In genomic region chrX:106164555-106164954, GRCm38 (mm10) we compare ENCODE assay signal across 24 mouse cellular contexts. TPM values are rescaled to one million over a fixed set of nuclear protein-coding genes. Genes with fewer than 3 reads are reported as not detected.
DNase-seq lines count a peak whose midpoint lies in the region; ATAC-seq and TF ChIP-seq lines count a peak whose summit lies in the region.
"Had no signal": no experiment of that assay in that cellular context is flagged by ENCODE, and none has a peak within 500 bp of the region (broad histone marks: within the 10 kb centered on the region; RNA-seq: fewer than 3 reads in every experiment).

No protein-coding gene starts in this region.

- WGBS in liver, embryonic 15.5 days (ENCODE audit: insufficient replicate concordance), result 51% methylated on average over 5 of the region's 5 CpGs
- WGBS in liver, embryonic 12.5 days (ENCODE audit: insufficient replicate concordance), result 59% methylated on average over 5 of the region's 5 CpGs
- WGBS in lung, embryonic 16.5 days, result 46% methylated on average over 5 of the region's 5 CpGs
- WGBS in lung, adult 2 months, result 51% methylated on average over 5 of the region's 5 CpGs
- 50% methylated on average over 5 of the region's 5 CpGs for WGBS in liver, postnatal 0 days (ENCODE audit: insufficient replicate concordance)
- WGBS in limb, embryonic 10.5 days, result 86% methylated on average over 5 of the region's 5 CpGs

- H3K27ac ChIP-seq in liver, embryonic 15.5 days (replicated peaks), result 0 out of 2 replicates have a peak overlapping the region, but pooled peaks have one; percentile 29
- H3K27ac ChIP-seq in liver, embryonic 12.5 days, result no peak overlapping the region
- no peak overlapping the region for H3K27ac ChIP-seq in lung, embryonic 16.5 days (ENCODE audit: low read length)
- peak overlapping the region; percentile 29; the same call in 1 of the 2 replicates for H3K27ac ChIP-seq in liver, postnatal 0 days (ENCODE audit: low read depth)
- no peak overlapping the region for H3K27ac ChIP-seq in limb, embryonic 10.5 days
- H3K27ac ChIP-seq: embryonic facial prominence, embryonic 13.5 days; embryonic facial prominence, embryonic 15.5 days; forebrain, embryonic 10.5 days; forebrain, embryonic 12.5 days had no signal

- no peak overlapping the region for H3K4me2 ChIP-seq in liver, embryonic 15.5 days
- H3K4me2 ChIP-seq in liver, embryonic 12.5 days, result no peak overlapping the region
- no peak overlapping the region for H3K4me2 ChIP-seq in lung, embryonic 16.5 days (ENCODE audit: low read depth, low read length)
- no peak overlapping the region for H3K4me2 ChIP-seq in liver, postnatal 0 days (ENCODE audit: low read depth, low read length)
- H3K4me2 ChIP-seq: embryonic facial prominence, embryonic 13.5 days; embryonic facial prominence, embryonic 15.5 days; forebrain, embryonic 12.5 days had no signal

- TF ChIP-seq EP300 in liver, postnatal 0 days (IDR thresholded peaks at IDR 0.05; ENCODE audit: low read depth), result no peak

- TF ChIP-seq POLR2A in lung, adult 2 months (IDR thresholded peaks at IDR 0.05; ENCODE audit: borderline replicate concordance, extremely low read depth, low read depth, low read length), result no peak

- H3K36me3 ChIP-seq in liver, embryonic 15.5 days (replicated peaks), result no peaks in the 10 kb centered on the region
- no peaks in the 10 kb centered on the region for H3K36me3 ChIP-seq in liver, embryonic 12.5 days
- no peaks in the 10 kb centered on the region for H3K36me3 ChIP-seq in lung, embryonic 16.5 days (ENCODE audit: control insufficient read depth, insufficient read depth, low read length)
- no peaks in the 10 kb centered on the region for H3K36me3 ChIP-seq in liver, postnatal 0 days (replicated peaks; ENCODE audit: insufficient read depth, low read length)
- no peaks in the 10 kb centered on the region for H3K36me3 ChIP-seq in limb, embryonic 10.5 days
- H3K36me3 ChIP-seq: embryonic facial prominence, embryonic 13.5 days; embryonic facial prominence, embryonic 15.5 days; forebrain, embryonic 10.5 days; forebrain, embryonic 12.5 days had no signal

- peak; percentile 59; the same call in 1 of the 2 replicates for ATAC-seq in liver, embryonic 15.5 days (ENCODE audit: insufficient read depth)
- ATAC-seq in liver, embryonic 12.5 days, result no peak
- peak; percentile 74 for ATAC-seq in lung, embryonic 16.5 days (ENCODE audit: low read depth)
- ATAC-seq in liver, postnatal 0 days, result peak; percentile 39
- ATAC-seq: forebrain, embryonic 14.5 days had no signal

- no peak for TF ChIP-seq CTCF in lung, adult 2 months (IDR thresholded peaks at IDR 0.05; ENCODE audit: insufficient read depth, low read length)
- TF ChIP-seq CTCF in liver, postnatal 0 days (IDR thresholded peaks at IDR 0.05; ENCODE audit: low read depth), result no peak

- no peaks in the 10 kb centered on the region for H3K9me3 ChIP-seq in liver, embryonic 15.5 days (replicated peaks)
- no peaks in the 10 kb centered on the region for H3K9me3 ChIP-seq in liver, embryonic 12.5 days (replicated peaks)
- no peaks in the 10 kb centered on the region for H3K9me3 ChIP-seq in lung, embryonic 16.5 days (ENCODE audit: control insufficient read depth, low read length)
- no peaks in the 10 kb centered on the region for H3K9me3 ChIP-seq in liver, postnatal 0 days (ENCODE audit: low read length)
- no peaks in the 10 kb centered on the region for H3K9me3 ChIP-seq in limb, embryonic 10.5 days (replicated peaks)
- H3K9me3 ChIP-seq: embryonic facial prominence, embryonic 13.5 days; embryonic facial prominence, embryonic 15.5 days; forebrain, embryonic 10.5 days; forebrain, embryonic 12.5 days had no signal

- H3K27me3 ChIP-seq in liver, embryonic 15.5 days, result no peaks in the 10 kb centered on the region
- H3K27me3 ChIP-seq in liver, embryonic 12.5 days (replicated peaks), result no peaks in the 10 kb centered on the region
- H3K27me3 ChIP-seq in lung, embryonic 16.5 days (ENCODE audit: control insufficient read depth, insufficient read depth, low read depth, low read length), result no peaks in the 10 kb centered on the region
- H3K27me3 ChIP-seq in liver, postnatal 0 days (ENCODE audit: insufficient read depth, low read length), result no peaks in the 10 kb centered on the region
- peaks cover 11% of the 10 kb centered on the region; the same call in 1 of the 2 replicates for H3K27me3 ChIP-seq in limb, embryonic 10.5 days (ENCODE audit: low read depth, poor library complexity, severe bottlenecking)
- H3K27me3 ChIP-seq: embryonic facial prominence, embryonic 15.5 days; forebrain, embryonic 12.5 days had no signal

- H3K4me1 ChIP-seq in liver, embryonic 15.5 days (replicated peaks), result no peaks in the 10 kb centered on the region
- no peaks in the 10 kb centered on the region; the same call in 1 of the 2 replicates for H3K4me1 ChIP-seq in liver, embryonic 12.5 days
- 0 out of 2 replicates have a peak, but pooled peaks cover 3% of the 10 kb centered on the region for H3K4me1 ChIP-seq in lung, embryonic 16.5 days (replicated peaks; ENCODE audit: control insufficient read depth, insufficient read depth, low read length)
- no peaks in the 10 kb centered on the region for H3K4me1 ChIP-seq in lung, adult 2 months (ENCODE audit: control insufficient read depth, insufficient read depth, low read length)
- H3K4me1 ChIP-seq in liver, postnatal 0 days (ENCODE audit: insufficient read depth), result no peaks in the 10 kb centered on the region
- no peaks in the 10 kb centered on the region for H3K4me1 ChIP-seq in limb, embryonic 10.5 days
- H3K4me1 ChIP-seq: embryonic facial prominence, embryonic 13.5 days; embryonic facial prominence, embryonic 15.5 days; forebrain, embryonic 10.5 days; forebrain, embryonic 12.5 days had no signal

- DNase-seq in lung, adult 2 months, result no peak
- DNase-seq in liver, postnatal 0 days, result no peak
- DNase-seq in yolk sac, embryonic 10.5 days (ENCODE audit: low spot score), result peak; percentile 58
- DNase-seq in limb, embryonic 10.5 days (ENCODE audit: low spot score), result no peak
- DNase-seq: adrenal gland, adult 2 months; adrenal gland, postnatal 10 days; adrenal gland, postnatal 25 days; cerebellum, adult 11 months; cerebellum, adult 18-20 months; cerebellum, adult 8-10 months; cerebellum, adult 9-11 months; cerebellum, postnatal 14 days; cerebellum, postnatal 36 days; embryo, embryonic 11 days had no signal

- no peak overlapping the region for H3K4me3 ChIP-seq in liver, embryonic 15.5 days (replicated peaks)
- H3K4me3 ChIP-seq in liver, embryonic 12.5 days, result no peak overlapping the region
- H3K4me3 ChIP-seq in lung, embryonic 16.5 days (ENCODE audit: low read length), result no peak overlapping the region
- no peak overlapping the region for H3K4me3 ChIP-seq in lung, adult 2 months (replicated peaks; ENCODE audit: extremely low read depth, low read depth, low read length)
- H3K4me3 ChIP-seq in liver, postnatal 0 days (ENCODE audit: low read depth, low read length), result no peak overlapping the region
- no peak overlapping the region for H3K4me3 ChIP-seq in limb, embryonic 10.5 days
- H3K4me3 ChIP-seq: embryonic facial prominence, embryonic 13.5 days; embryonic facial prominence, embryonic 15.5 days; erythroblast, embryonic 14.5 days; forebrain, embryonic 10.5 days; forebrain, embryonic 12.5 days had no signal

- no peak overlapping the region for H3K9ac ChIP-seq in liver, embryonic 15.5 days
- no peak overlapping the region for H3K9ac ChIP-seq in liver, embryonic 12.5 days
- no peak overlapping the region for H3K9ac ChIP-seq in lung, embryonic 16.5 days (ENCODE audit: low read length)
- H3K9ac ChIP-seq in liver, postnatal 0 days (replicated peaks), result no peak overlapping the region
- H3K9ac ChIP-seq: embryonic facial prominence, embryonic 13.5 days; embryonic facial prominence, embryonic 15.5 days; forebrain, embryonic 12.5 days had no signal

RNA-seq across cellular contexts. Expression of gene Tlr13, which starts 21.6 kb away (rescaled TPM):
- 1.4 TPM in 2 replicates for polyA plus RNA-seq in liver, embryonic 15.5 days (2015; fragmentation: Nextera tagmentation; extraction: Ambion mirVana)
- polyA plus RNA-seq in liver, embryonic 12.5 days (2016; fragmentation: Nextera tagmentation; extraction: Ambion mirVana), result 0.38 and 0.56 TPM in 2 replicates
- polyA plus RNA-seq in lung, embryonic 16.5 days (2015; fragmentation: Nextera tagmentation; extraction: Ambion mirVana), result 1.2 and 1.4 TPM in 2 replicates
- polyA plus RNA-seq in lung, adult 2 months (2012; rRNA removed), result 1.4 and 2.0 TPM in 2 replicates
- 1.2 and 1.5 TPM in 2 replicates for polyA plus RNA-seq in liver, postnatal 0 days (2015; fragmentation: Nextera tagmentation; extraction: Ambion mirVana)
- polyA plus RNA-seq in limb, embryonic 10.5 days (2016; fragmentation: Nextera tagmentation; extraction: Ambion mirVana), result 0.04 and 0.06 TPM in 2 replicates
- polyA plus RNA-seq: C2C12; erythroblast, embryonic 14.5 days had no signal

RNA-seq across cellular contexts. Expression of gene Pgk1, which starts 22.3 kb away (rescaled TPM):
- polyA plus RNA-seq in liver, embryonic 15.5 days (2015; fragmentation: Nextera tagmentation; extraction: Ambion mirVana), result 163 and 170 TPM in 2 replicates
- 271 and 290 TPM in 2 replicates for polyA plus RNA-seq in liver, embryonic 12.5 days (2016; fragmentation: Nextera tagmentation; extraction: Ambion mirVana)
- 257 and 269 TPM in 2 replicates for polyA plus RNA-seq in lung, embryonic 16.5 days (2015; fragmentation: Nextera tagmentation; extraction: Ambion mirVana)
- 32.1 and 64.4 TPM in 2 replicates for polyA plus RNA-seq in lung, adult 2 months (2012; rRNA removed)
- polyA plus RNA-seq in liver, postnatal 0 days (2015; fragmentation: Nextera tagmentation; extraction: Ambion mirVana), result 192 and 201 TPM in 2 replicates
- 468 and 544 TPM in 2 replicates for polyA plus RNA-seq in limb, embryonic 10.5 days (2016; fragmentation: Nextera tagmentation; extraction: Ambion mirVana)

RNA-seq across cellular contexts. Expression of gene Taf9b, which starts 56.4 kb away (rescaled TPM):
- 4.2 and 4.3 TPM in 2 replicates for polyA plus RNA-seq in liver, embryonic 15.5 days (2015; fragmentation: Nextera tagmentation; extraction: Ambion mirVana)
- 7.8 and 8.8 TPM in 2 replicates for polyA plus RNA-seq in liver, embryonic 12.5 days (2016; fragmentation: Nextera tagmentation; extraction: Ambion mirVana)
- polyA plus RNA-seq in lung, embryonic 16.5 days (2015; fragmentation: Nextera tagmentation; extraction: Ambion mirVana), result 13.3 and 14.7 TPM in 2 replicates
- 6.2 and 11.0 TPM in 2 replicates for polyA plus RNA-seq in lung, adult 2 months (2012; rRNA removed)
- 2.4 and 2.5 TPM in 2 replicates for polyA plus RNA-seq in liver, postnatal 0 days (2015; fragmentation: Nextera tagmentation; extraction: Ambion mirVana)
- 6.1 and 7.6 TPM in 2 replicates for polyA plus RNA-seq in limb, embryonic 10.5 days (2016; fragmentation: Nextera tagmentation; extraction: Ambion mirVana)

Comparison
In these comparisons a context has a peak if more than half of its experiments do, and no peak if none do; other contexts are left out.
1. H3K27ac ChIP-seq: peak in liver, embryonic 15.5 days (single experiment) and liver, postnatal 0 days (single experiment); none in liver, embryonic 12.5 days (single experiment), lung, embryonic 16.5 days (single experiment) and limb, embryonic 10.5 days (single experiment).